Mouse (Mus musculus): ENCODE data around the gene Barx1.

The Barx1 gene

DNA sequence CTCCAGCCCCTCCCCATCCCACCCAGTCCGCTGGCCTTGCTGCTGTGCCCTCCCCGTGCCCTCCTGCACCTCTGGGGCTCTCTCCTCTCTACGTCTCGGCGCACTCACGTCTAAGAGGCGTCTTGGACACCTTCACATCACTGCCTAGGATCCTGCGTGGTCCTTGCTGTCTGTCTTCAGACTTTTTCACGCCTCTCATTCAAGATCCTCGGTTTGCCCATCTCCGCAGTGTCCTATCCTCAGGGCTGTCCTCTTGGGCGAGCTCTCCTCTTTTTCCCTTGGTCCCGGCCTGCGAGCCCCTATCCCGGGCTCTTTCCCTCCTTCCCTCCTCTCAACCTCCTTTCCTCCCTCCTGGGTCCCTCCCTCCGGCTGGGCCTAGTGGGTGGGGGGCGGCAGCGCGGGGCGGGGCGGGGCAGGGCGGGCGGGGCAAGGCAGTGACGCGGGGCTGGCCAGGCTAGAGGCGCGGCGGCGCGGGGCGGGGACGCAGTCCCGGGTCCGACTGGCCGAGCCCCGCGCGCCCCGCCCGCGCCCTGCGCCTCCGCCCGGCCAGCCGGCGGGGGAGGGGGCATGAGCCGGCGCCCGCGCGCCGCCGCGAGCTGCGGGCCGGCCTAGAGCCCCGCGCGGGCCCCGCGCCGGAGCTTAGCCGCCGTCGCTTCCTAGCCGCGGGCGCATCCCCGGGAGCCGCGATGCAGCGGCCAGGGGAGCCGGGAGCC is at the start of gene Barx1:
Barx1 (plus strand) TSS at position 568 of the 713 bp plus-strand sequence.
- no peak for DNase-seq (ENCODE audit: low spot score)

DNA sequence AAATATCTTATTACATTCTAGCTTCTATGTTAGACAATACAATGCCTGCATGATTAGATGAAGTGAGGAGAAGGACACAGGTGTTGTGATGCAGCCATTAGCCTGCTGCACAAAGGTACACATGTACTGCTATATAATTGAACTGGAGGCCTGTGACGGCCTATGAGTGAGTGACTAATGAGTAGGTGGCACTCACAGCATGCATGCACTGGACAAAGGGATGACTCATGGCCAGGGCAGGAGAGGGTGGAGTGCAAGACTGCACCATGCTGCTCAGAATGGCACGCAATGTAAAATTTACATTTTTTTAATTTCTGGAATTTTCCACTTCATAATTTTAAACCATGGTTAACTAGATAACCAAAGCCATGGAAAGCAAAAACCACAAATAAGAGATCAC is 48.3 kb upstream of the Barx1 start:
- DNase-seq (ENCODE audit: low spot score), result no peak

DNA sequence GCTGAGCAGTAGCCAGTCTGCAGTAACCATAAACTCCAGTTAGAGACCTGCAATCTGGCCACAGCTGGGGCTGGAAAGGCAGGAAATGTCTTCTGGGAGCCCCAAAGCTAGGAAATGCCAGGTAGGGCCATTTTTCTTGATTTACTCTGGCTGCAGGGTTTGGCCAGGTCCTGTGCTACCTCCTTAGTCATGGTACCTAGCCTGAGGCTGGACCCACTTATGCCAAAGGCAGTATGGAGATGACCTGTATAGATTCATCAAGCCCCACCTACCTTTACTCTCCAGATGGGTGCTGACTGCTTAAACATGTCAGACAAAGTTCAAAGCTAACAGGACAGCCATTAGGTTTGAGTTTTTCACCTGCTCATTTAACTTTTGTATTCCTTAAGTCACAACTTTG is 45.0 kb upstream of the Barx1 start:
- no peak for DNase-seq (ENCODE audit: low spot score)

DNA sequence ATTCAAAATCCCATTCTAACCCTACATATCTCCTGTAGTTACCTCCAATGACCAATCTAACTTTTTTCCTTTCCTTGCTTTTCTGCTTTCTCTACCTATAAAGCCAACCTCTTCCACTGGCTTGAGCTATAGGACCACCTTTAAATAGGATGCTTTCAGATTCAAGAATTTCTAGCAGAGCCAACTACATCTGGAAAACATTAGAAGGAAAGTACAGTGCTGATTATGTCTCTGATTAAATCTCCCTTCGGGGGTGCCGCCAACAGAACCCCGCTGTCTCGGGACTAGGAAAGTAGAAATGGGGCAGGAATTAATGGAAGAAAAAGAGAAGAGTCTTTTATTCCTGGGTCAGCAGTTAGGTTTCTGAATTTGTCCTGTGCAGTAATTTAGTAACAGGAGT is 43.9 kb upstream of the Barx1 start:
- DNase-seq (ENCODE audit: low spot score), result no peak

DNA sequence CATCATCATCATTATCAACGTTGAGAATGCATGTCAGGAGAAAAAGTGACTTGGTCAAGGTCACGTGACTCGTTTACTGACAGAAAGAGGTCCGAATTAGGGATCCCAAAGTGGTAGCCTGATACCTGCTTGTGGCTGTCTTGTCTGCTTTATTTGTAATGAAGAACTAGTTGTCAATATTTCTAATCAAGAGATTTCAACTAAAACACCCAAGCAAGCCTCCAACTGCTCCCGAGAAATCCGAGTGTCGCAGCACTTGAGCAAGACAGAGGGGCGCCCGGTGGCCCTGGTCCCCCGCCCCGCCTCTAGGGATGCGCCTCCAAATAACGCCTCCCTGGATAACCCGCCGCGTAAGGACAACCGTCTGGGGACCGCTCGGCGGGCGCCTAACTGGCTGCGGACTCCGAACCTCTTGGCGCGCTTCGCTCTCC is 37.8 kb upstream of the Barx1 start:
- no peak for DNase-seq (ENCODE audit: low spot score)

DNA sequence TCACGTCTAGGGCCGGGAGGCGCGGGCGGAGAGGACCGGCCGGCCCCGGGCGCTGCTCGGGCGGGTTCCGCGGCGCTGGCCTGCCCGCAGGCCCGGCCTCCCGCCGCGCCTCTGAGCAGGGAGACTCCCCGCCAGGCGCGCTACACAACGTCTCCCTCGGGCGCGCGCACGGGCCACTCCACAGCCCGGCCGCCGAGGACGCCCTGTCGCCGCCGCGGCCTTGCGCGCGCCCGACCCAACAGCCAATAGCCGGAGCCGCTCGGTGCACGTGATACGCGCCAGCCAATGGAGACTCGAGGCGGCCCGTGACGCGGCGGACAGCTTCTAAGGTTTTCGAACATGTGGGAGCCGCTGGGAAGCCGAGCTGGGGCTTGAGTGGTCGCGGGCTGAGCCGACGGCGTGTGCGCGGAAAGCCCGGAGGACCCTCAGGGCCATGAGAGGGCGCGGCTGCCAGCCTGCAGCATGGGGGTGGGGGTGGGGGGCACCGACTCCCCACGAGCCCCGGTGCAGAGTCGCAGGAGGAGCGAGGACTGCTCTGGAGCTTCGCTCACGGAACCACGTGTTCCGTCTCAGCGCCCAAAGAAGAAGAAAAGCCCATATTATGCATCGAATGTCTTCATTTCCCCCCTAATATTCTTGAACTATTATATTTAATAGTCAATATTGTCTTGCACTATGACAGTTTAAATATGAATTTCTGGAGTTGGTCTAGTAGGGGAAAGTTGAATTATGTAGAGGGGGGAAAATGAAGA is 37.2 kb upstream of the Barx1 start, which contains the start of gene Ptpdc1:
Ptpdc1 (minus strand) TSS at position 232 of the 752 bp plus-strand sequence.
- DNase-seq (ENCODE audit: low spot score), result peak; percentile 97

DNA sequence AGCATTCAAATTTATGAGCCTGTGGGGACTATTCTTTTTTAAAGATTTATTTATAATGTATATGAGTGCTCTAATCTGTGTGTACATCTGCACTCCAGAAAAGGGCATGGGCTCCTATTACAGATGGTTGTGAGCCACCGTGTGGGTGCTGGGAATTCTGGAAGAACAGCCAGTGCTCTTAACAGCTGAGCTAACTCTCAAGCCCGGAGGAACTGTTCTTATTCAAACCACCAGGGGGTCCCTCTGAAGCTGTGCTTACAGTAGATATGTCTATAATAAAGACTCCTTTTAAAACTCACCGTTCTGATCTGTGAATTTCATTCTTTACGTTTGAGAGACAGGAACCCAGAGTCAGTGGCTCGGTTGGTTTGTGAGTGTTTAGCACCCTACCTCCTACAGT is 31.1 kb upstream of the Barx1 start:
- DNase-seq (ENCODE audit: low spot score), result no peak

DNA sequence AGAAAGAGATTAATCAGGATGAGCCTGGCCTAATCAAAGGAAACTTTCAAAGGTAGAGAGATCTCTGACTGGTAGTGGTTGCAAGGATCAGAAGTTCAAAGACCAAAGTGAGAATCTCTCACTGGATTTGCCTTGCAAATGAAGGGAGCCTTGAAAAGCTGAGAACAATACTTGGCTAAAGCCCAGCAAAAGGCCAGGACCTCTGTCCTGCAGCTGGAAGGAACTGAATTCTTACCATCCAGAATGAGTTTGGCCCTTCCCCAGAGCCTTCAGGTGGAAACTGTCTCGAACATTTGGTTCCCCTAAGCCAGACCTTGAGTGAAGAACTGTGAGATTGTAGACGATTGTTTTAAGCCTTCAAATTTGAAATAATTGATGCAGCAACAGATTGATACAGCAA is 25.1 kb upstream of the Barx1 start:
- no peak for DNase-seq (ENCODE audit: low spot score)

DNA sequence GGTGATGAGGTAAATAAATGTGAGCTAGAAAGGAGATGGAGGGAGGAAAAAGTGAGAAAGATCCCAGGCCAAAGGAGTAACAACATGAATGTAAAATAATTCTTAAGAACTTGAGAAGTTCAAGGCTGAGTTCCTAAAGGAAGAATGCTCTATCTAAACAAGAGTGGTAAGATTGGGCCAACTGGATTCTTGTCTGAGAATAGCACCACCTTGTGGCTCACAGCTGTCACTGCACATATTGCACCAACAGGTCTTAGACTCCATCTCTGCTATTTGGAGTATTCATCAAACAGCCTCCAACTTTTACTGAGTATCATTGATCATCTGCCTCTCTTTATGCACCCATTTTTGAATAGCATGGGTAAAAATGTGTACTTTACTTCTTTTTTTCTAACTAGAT is 23.2 kb upstream of the Barx1 start:
- peak; percentile 80 for DNase-seq (ENCODE audit: low spot score)

DNA sequence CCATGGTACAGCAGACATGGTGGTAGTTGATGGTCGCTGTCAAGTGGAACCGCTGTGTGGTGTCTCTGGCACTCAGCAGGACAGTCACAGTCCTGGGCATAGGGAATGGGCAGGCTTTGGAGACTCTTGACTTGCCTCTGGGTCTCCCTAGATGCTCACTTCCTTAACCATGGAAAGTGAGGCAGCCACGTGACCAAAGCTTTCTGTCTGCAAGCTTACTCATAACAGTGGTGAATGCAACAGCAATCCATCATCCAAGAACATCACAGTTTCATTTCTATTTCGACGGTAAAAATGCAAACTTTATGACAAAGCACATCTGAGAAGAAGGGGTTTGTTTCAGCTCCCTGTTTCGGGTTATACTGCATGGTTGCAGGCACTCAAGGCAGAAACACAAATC is 19.7 kb upstream of the Barx1 start:
- no peak for DNase-seq (ENCODE audit: low spot score)

DNA sequence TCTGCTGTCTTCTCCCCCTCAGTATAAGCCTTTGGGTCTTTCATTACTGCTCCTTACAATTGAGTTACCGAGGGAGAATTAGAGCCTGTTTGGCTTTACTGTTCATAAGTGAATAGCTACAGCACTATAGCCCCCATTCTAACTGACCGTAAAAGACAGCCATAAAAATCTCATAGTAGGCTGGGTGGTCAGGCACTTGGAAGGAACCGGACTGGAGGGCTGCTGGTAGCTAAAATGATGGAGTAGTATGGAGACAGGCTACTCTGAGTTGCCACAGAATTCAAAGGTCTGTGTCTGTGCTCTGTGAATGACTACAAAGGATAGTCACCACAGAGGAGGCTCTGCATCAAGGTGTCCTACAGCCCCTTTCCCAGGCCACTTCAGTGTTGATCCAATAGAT is 18.8 kb upstream of the Barx1 start:
- no peak for DNase-seq (ENCODE audit: low spot score)

DNA sequence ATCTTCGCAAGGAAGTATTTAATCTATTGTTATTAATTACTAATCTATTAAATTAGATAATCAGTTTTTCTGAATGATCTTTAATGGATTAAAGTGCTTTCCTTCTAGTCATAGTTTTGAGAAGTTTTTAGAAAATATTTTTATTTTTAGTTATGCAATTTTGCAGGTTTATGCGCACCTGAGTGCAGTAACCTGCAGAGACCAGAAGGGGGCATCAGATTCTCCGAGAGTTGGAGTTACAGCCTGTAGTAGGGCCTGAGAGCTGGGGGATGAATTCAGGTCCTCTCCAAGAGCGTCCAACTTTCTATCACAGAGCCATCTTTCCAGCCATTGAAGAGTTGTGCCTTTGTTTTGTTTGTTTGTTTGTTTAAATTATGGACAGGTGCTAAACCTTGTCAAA is 16.1 kb upstream of the Barx1 start:
- DNase-seq (ENCODE audit: low spot score), result no peak

DNA sequence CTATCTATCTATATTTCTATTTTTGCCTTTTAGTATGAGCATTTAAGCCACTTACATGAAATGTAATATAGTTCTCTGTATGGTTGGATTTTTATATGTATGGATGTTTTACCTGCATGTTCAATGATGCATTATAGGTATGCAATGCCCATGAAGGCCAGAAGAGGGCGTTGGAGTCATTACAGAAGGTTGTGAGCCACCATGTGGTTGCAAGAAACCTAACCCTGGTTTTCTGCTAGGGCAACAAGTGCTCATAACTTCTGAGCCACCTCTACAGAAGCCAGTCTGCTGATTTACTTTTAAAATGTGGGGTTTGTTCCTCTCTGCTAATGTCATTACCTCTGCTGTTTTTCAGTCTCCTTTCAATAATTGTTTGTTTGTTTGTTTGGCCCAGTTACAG is 12.2 kb upstream of the Barx1 start:
- DNase-seq (ENCODE audit: low spot score), result peak; percentile 57

DNA sequence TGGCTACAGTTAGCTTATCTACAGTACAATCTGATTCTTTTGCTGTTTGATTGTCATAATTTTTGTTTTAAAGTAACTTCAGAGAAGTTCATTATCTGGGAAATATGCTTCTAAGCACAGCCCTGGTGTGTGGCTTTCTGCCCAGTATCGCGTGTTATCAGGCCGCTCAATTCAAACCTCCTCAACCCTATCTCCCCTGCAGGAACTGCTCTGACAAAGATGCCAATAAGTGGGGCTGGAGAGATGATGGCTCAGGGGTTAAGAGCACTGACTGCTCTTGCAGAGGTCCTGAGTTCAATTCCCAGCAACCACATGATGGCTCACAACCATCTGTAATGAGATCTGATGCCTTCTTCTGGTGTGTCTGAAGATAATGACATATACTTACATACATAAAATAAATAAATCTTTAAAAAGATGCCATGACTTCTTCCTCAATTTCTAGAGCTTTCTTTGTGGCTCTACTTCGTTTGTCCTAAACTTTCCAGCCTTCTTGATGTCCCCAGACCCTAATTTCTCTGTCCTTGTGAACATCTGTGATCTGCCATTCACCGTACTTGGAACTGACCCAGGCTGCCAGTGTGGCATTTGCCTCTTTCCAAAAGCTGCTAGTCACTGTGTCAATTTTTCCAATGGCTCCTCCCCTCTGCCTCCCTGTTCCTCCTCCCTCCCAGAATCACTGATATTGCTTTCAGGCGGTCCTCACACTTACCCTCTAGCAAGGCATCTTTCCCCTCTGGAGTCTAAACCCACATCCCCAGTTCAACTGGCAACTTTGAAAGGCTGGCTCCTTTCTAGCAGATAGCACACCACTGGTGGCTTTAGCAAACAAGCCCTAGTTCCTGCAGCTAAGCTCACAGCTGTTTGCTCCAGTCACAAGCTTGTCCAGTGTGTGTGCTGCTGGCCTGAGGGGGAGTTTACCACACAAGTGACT is 11.4 kb upstream of the Barx1 start:
- peak; percentile 30 for DNase-seq (ENCODE audit: low spot score)

DNA sequence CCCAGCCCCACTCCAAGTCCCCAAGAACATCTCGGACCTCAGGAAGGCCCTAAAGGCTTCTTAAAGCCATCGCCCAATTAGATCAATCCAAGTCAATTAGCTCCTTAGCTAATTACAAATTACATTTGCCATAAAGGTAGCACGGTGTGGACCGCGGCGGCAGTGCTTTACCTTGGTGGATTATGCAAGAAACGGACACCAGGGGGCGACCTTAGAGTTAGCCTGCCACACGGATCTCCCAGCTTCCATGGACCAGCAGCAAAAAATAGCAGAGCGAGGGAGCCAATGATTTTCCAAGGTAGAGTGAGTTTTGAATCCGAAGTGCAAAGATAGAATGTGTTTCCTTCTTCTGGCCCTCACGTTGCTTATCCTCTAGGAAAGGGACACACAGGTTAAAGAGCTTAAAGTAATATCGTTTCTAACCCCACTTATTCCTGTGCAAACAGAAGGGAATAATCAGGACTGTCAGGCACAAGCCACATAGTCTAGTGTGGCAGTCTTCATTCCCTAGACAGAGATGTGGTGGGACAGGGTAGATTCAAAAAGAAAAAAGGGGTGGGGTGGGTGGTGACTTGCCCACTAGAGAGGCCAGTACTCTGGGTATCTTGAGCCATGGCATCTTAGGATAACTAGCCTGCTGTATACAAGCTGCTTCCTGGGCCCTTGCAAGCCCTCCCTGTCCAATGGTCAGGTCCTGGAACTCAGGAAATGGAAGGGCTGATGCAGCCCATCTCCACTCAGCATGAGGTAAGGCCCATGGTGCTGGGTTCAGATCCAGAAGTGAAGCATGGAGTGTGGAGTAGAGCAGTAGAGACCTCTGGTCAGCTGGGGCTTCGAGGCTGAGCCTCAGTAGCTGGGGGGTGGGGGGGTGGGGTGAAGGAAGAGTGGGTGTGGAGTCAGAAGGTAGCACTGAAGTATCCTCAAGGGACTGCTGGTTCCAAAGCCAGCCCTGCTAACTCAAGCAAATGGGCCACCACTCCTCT is 8.7 kb upstream of the Barx1 start:
- DNase-seq (ENCODE audit: low spot score), result peak; percentile 71

DNA sequence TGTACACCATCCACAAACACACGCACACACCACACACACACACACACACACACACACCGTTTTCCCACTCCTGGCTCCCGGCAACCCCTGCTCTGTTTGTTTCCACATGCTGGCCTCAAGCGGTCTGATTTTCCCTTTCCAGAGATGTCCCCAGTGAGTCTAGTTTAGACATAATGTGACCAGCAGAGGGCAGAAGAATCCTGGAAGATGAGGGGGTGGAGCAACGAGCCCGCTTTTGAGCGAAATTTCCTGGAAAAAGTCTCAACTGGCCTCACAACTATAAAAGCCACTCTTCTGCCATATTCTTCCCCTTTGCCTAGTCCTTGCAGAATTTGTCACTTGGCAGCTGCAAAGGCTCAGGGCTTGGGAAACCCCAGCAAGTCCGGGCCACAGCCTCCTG is 7.2 kb upstream of the Barx1 start:
- peak; percentile 81 for DNase-seq (ENCODE audit: low spot score)

DNA sequence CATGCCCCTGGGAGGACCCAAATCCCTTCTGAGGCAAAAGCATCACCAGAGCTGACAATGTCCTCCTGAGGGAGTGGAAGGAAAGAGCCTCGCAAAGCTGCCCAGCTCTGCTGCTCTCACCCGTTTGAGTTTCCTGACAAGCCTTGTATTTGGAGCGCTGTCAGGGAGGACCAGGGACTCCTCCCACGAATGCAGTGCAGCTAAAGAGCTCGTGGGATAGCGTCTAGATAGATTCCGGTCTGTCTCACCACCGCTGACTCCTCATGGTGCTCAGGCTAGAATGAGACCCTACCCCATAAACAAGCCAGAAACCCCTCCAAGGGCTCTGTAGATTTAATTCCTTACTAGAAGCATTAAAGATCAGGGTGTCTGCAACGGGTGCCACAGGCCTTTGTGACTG is 5.0 kb upstream of the Barx1 start:
- no peak for DNase-seq (ENCODE audit: low spot score)

DNA sequence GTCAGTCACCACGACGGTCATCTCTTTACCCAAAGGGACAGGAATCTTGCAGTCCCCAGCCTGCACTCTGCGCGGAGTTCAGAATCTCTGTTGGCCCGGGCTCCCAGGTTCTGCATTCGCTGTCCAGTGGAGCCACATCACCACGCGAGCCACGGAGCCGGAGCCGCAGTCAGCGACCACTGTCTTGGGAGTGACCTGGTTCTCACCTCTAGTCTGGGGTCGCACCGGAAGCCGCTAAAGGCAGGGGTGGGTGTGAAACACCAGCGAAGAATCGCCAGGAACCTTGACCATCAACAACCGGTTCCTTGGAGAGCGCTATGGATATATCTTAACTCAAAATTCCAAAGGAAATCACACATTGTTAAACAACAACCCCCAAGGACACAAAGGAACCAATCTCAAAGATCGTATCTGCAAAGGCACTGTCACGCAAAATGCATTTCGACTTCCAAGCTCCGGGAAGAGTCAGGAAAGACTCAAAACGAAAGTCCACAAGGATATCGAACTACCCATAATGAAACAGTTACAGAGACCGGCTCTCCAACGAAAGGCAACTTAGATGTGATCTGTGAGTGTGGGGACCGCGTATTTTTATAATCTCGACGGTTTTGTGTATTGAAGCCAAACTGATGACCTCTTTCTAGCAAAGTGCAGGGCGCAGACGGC is 4.1 kb upstream of the Barx1 start:
- DNase-seq (ENCODE audit: low spot score), result no peak

DNA sequence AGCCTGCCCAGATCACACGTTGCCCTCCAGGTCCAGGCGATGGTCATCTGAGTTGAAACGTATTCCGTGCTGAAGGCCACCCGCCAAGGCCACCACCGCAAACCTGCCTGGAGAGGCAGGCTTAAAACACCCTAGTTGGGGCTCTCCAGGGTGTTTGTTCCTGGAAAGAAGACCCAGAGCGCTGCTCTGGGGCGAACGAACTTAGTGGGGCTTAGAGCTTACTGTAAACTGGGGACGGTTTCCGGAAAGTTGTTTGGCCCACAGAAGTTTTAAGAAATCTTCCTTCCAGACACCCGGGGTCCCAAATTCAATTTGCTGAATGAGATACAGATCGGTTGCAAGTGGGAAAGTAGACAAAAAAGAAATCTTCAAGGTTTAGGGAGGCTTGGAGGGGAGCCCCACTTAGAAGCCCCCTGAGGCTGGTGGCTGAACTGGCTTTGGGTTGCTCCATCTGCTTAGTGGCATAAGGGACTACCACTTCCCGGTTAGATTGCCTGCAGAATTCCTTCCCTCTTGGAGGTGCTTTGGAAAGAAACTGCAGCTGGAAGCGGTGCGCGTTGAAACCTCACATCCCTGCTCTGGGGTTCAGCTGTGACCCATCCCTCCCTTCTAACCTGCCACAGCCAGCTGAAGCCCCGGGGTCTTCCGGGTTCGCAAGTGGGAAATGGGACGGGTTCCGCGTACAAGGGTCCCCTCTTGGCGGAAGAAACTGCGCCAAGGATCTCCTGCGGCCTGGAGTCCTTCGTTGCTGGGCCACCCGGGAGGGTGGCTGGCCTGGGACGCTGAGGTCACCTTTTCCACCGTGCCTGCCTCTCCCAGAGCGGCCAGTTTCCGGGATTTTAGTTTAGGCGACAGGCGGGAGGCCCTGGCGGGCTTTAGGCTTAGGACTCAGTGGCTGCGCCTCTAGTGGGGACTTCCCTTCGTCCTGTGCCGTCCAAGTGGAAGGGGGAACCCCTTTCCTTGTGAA is 3.3 kb upstream of the Barx1 start:
- DNase-seq (ENCODE audit: low spot score), result no peak
